11 mouse cellular contexts compared by ENCODE assay signal in genomic region chr19:16875631-16876457, GRCm38 (mm10). TPM values are rescaled to one million over a fixed set of nuclear protein-coding genes. Genes with fewer than 3 reads are reported as not detected.
DNase-seq lines count a peak whose midpoint lies in the region; ATAC-seq and TF ChIP-seq lines count a peak whose summit lies in the region.
"Had no signal": no experiment of that assay in that cellular context is flagged by ENCODE, and none has a peak within 500 bp of the region (broad histone marks: within the 10 kb centered on the region; RNA-seq: fewer than 3 reads in every experiment).

No protein-coding gene starts in this region.

- H3K9ac ChIP-seq in heart, embryonic 11.5 days (ENCODE audit: low read depth, low read length), result no peak overlapping the region
- H3K9ac ChIP-seq: liver, embryonic 14.5 days had no signal

- 1% methylated on average over 34 of the region's 34 CpGs for WGBS in heart, embryonic 11.5 days (ENCODE audit: insufficient replicate concordance)
- WGBS in limb, embryonic 10.5 days, result 1% methylated on average over 34 of the region's 34 CpGs
- 2% methylated on average over 34 of the region's 34 CpGs for WGBS in thymus, adult 2 months

- no peak for TF ChIP-seq POLR2A in thymus, adult 2 months (IDR thresholded peaks at IDR 0.05; ENCODE audit: control insufficient read depth, extremely low read depth, insufficient read depth, low read length, poor library complexity)

- H3K4me3 ChIP-seq in heart, embryonic 11.5 days (ENCODE audit: low read depth, low read length), result peak overlapping the region; percentile 22; the same call in 1 of the 2 replicates
- H3K4me3 ChIP-seq in limb, embryonic 10.5 days, result peak overlapping the region; percentile 32
- no peak overlapping the region for H3K4me3 ChIP-seq in thymus, adult 2 months (ENCODE audit: control insufficient read depth, insufficient read depth, low read length)
- H3K4me3 ChIP-seq: layer of hippocampus, adult 2 months had no signal

- peaks cover 91% of the 10 kb centered on the region for H3K27me3 ChIP-seq in heart, embryonic 11.5 days (ENCODE audit: control insufficient read depth, insufficient read depth, low read length)
- peaks cover 100% of the 10 kb centered on the region for H3K27me3 ChIP-seq in limb, embryonic 10.5 days (ENCODE audit: low read depth, poor library complexity, severe bottlenecking)
- H3K27me3 ChIP-seq in thymus, adult 2 months (ENCODE audit: control insufficient read depth, insufficient read depth, low read length), result peaks cover 23% of the 10 kb centered on the region

- H3K36me3 ChIP-seq in heart, embryonic 11.5 days (ENCODE audit: control insufficient read depth, insufficient read depth, low read length), result no peaks in the 10 kb centered on the region
- no peaks in the 10 kb centered on the region for H3K36me3 ChIP-seq in limb, embryonic 10.5 days
- H3K36me3 ChIP-seq in thymus, adult 2 months (ENCODE audit: control insufficient read depth, insufficient read depth, low read length), result no peaks in the 10 kb centered on the region

- no peaks in the 10 kb centered on the region for H3K9me3 ChIP-seq in heart, embryonic 11.5 days (replicated peaks; ENCODE audit: control insufficient read depth, low read length)
- H3K9me3 ChIP-seq in limb, embryonic 10.5 days (replicated peaks), result no peaks in the 10 kb centered on the region

- H3K27ac ChIP-seq in heart, embryonic 11.5 days (ENCODE audit: low read depth, low read length), result no peak overlapping the region
- no peak overlapping the region for H3K27ac ChIP-seq in limb, embryonic 10.5 days
- H3K27ac ChIP-seq in thymus, adult 2 months (ENCODE audit: control insufficient read depth, insufficient read depth, low read length), result no peak overlapping the region
- H3K27ac ChIP-seq: layer of hippocampus, adult 2 months; liver, embryonic 14.5 days had no signal

- peaks cover 17% of the 10 kb centered on the region for H3K4me1 ChIP-seq in heart, embryonic 11.5 days (ENCODE audit: control insufficient read depth, insufficient read depth, low read length)
- H3K4me1 ChIP-seq in limb, embryonic 10.5 days, result peaks cover 41% of the 10 kb centered on the region
- no peaks in the 10 kb centered on the region for H3K4me1 ChIP-seq in thymus, adult 2 months (replicated peaks; ENCODE audit: control insufficient read depth, insufficient read depth, low read length)

- DNase-seq in heart, adult 18-20 months, result no peak
- peak; percentile 4 for DNase-seq in testis, postnatal 14 days (ENCODE audit: low spot score)
- DNase-seq in testis, postnatal 10 days (ENCODE audit: low spot score), result no peak
- DNase-seq in limb, embryonic 10.5 days (ENCODE audit: low spot score), result peak; percentile 47
- no peak for DNase-seq in B cell, adult 2 months
- no peak for DNase-seq in thymus, adult 2 months
- DNase-seq in layer of hippocampus, adult 11-12 months (ENCODE audit: low spot score), result no peak

- no peak for TF ChIP-seq CTCF in thymus, adult 2 months (IDR thresholded peaks at IDR 0.05; ENCODE audit: borderline replicate concordance, control insufficient read depth, extremely low read depth, insufficient read depth, low read length, poor library complexity)

- no peak for ATAC-seq in heart, embryonic 11.5 days (replicated peaks; ENCODE audit: insufficient number of reproducible peaks, low FRiP score, low TSS enrichment)
- ATAC-seq: inflammation-experienced regulatory T-cells, adult 6 months had no signal

- H3K4me2 ChIP-seq in heart, embryonic 11.5 days, result peak overlapping the region; percentile 50

RNA-seq across cellular contexts. Expression of gene Foxb2, which starts 2.2 kb away (rescaled TPM):
- not detected in 2 replicates for polyA plus RNA-seq in heart, embryonic 11.5 days (2014; fragmentation: Nextera tagmentation; extraction: Ambion mirVana)
- total RNA-seq in heart, adult 18-20 months (2021), result not detected
- polyA plus RNA-seq in limb, embryonic 10.5 days (2016; fragmentation: Nextera tagmentation; extraction: Ambion mirVana), result 0.10 and 0.15 TPM in 2 replicates
- polyA plus RNA-seq in thymus, adult 2 months (2012; rRNA removed), result 0.37 and 0.47 TPM in 2 replicates
- total RNA-seq: layer of hippocampus, adult 2 months had no signal
- polyA plus RNA-seq: inflammation-experienced regulatory T-cells, adult 6 months; liver, embryonic 14.5 days had no signal

Comparison
In these comparisons a context has a peak if more than half of its experiments do, and no peak if none do; other contexts are left out.
1. DNase-seq: peak in testis, postnatal 14 days (single experiment) and limb, embryonic 10.5 days (single experiment); none in heart, adult 18-20 months (0 of 2), testis, postnatal 10 days (single experiment), B cell, adult 2 months (0 of 2), thymus, adult 2 months (single experiment) and layer of hippocampus, adult 11-12 months (single experiment).